12 mouse cellular contexts compared by ENCODE assay signal in the genomic region with DNA sequence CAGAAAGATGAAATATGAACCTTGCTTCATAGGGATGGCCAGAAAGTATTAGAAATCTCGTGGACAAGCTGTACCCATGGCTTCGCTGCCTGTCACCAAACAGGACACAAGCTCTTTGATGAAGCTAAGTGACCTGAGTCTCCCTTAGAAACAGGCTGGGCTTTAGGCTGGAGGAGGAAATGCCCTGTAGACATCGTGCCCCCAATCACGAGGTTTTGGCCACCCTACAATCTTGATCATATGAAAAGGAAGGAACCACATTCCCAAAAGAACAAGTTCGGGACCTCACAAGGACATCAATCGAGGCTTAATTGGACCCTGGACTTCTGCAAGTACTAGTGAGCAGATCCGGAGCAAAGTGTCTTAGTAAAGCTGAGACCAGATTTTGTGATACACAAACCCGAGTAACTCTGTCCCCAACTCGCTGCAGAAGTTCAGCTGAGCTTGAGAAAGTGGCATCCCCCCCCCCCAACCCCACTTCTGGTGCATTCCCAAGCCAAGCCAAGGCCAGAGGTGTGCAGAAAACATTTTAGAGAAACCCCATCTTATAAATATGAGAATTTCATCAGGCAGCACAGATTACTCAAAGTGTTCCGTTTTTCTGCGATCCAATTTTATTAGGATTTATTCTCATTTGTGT. TPM values are rescaled to one million over a fixed set of nuclear protein-coding genes. Genes with fewer than 3 reads are reported as not detected.
A peak's percentile ranks its signal among the peaks of the same experiment; 100 is the strongest.
DNase-seq lines count a peak whose midpoint lies in the region; ATAC-seq lines count a peak whose summit lies in the region.
"Had no signal": no experiment of that assay in that cellular context is flagged by ENCODE, and none has a peak within 500 bp of the region (broad histone marks: within the 10 kb centered on the region; RNA-seq: fewer than 3 reads in every experiment).

No protein-coding gene starts in this region.

- H3K4me1 ChIP-seq in forebrain, embryonic 11.5 days (replicated peaks; ENCODE audit: control insufficient read depth, insufficient read depth, low read length), result peaks cover 29% of the 10 kb centered on the region
- H3K4me1 ChIP-seq in neural tube, embryonic 11.5 days (ENCODE audit: control insufficient read depth, insufficient read depth, low read length), result peaks cover 18% of the 10 kb centered on the region

- 2% methylated on average over 11 of the region's 11 CpGs for WGBS in forebrain, embryonic 11.5 days
- WGBS in neural tube, embryonic 11.5 days, result 1% methylated on average over 11 of the region's 11 CpGs

- peak overlapping the region; percentile 82 for H3K9ac ChIP-seq in forebrain, embryonic 11.5 days (ENCODE audit: low read length)
- H3K9ac ChIP-seq in neural tube, embryonic 11.5 days (ENCODE audit: low read length), result peak overlapping the region; percentile 71
- H3K9ac ChIP-seq: liver, embryonic 15.5 days had no signal

- H3K4me2 ChIP-seq in forebrain, embryonic 11.5 days (ENCODE audit: low read depth, low read length, severe bottlenecking), result peak overlapping the region; percentile 98
- peak overlapping the region; percentile 94 for H3K4me2 ChIP-seq in neural tube, embryonic 11.5 days (ENCODE audit: low read depth)
- H3K4me2 ChIP-seq: liver, embryonic 15.5 days had no signal

- no peaks in the 10 kb centered on the region for H3K27me3 ChIP-seq in forebrain, embryonic 11.5 days (ENCODE audit: control insufficient read depth, insufficient read depth, low read length)
- H3K27me3 ChIP-seq in neural tube, embryonic 11.5 days (ENCODE audit: control insufficient read depth, insufficient read depth, low read length), result peaks cover 17% of the 10 kb centered on the region; the same call in 1 of the 2 replicates

- peak overlapping the region; percentile 98 for H3K27ac ChIP-seq in forebrain, embryonic 11.5 days (ENCODE audit: low read depth, low read length)
- peak overlapping the region; percentile 89 for H3K27ac ChIP-seq in neural tube, embryonic 11.5 days (ENCODE audit: low read depth, low read length)
- H3K27ac ChIP-seq: liver, embryonic 15.5 days had no signal

- no peak for ATAC-seq in forebrain, embryonic 11.5 days (replicated peaks; ENCODE audit: low FRiP score)
- ATAC-seq in neural tube, embryonic 11.5 days (ENCODE audit: insufficient read depth, low FRiP score, low TSS enrichment), result no peak
- no peak for ATAC-seq in activated CD4-positive, CD25-positive, alpha-beta regulatory T cell, adult 4 months

- peak overlapping the region; percentile 95 for H3K4me3 ChIP-seq in forebrain, embryonic 11.5 days (ENCODE audit: low read depth, low read length)
- peak overlapping the region; percentile 95 for H3K4me3 ChIP-seq in neural tube, embryonic 11.5 days (ENCODE audit: low read depth, low read length)
- H3K4me3 ChIP-seq: erythroblast, embryonic 14.5 days; liver, embryonic 15.5 days had no signal

- H3K36me3 ChIP-seq in forebrain, embryonic 11.5 days (ENCODE audit: control insufficient read depth, insufficient read depth, low read length), result no peaks in the 10 kb centered on the region
- H3K36me3 ChIP-seq in neural tube, embryonic 11.5 days (ENCODE audit: control insufficient read depth, insufficient read depth, low read length), result no peaks in the 10 kb centered on the region
- H3K36me3 ChIP-seq: liver, embryonic 15.5 days had no signal

- no peaks in the 10 kb centered on the region for H3K9me3 ChIP-seq in forebrain, embryonic 11.5 days (ENCODE audit: control insufficient read depth, low read length)
- H3K9me3 ChIP-seq in neural tube, embryonic 11.5 days (ENCODE audit: control insufficient read depth, low read length), result no peaks in the 10 kb centered on the region
- H3K9me3 ChIP-seq: liver, embryonic 15.5 days had no signal

- DNase-seq in kidney, adult 9 months, result peak; percentile 13
- no peak for DNase-seq in kidney, postnatal 25 days
- no peak for DNase-seq in forebrain, embryonic 11.5 days (ENCODE audit: low spot score)
- DNase-seq in kidney, postnatal 14 days, result peak; percentile 1
- peak; percentile 31 for DNase-seq in neural tube, embryonic 11.5 days (ENCODE audit: low spot score)
- no peak for DNase-seq in frontal cortex, postnatal 14 days (ENCODE audit: low spot score in 2 of 2)
- no peak for DNase-seq in urinary bladder, postnatal 10 days (ENCODE audit: low spot score)
- DNase-seq: heart, adult 18-20 months had no signal

RNA-seq across cellular contexts. Expression of gene Pou3f3, which starts 10.1 kb away (rescaled TPM):
- polyA plus RNA-seq in forebrain, embryonic 11.5 days (2014; fragmentation: Nextera tagmentation; extraction: Ambion mirVana), result 28.5 and 29.3 TPM in 2 replicates
- 11.4 and 11.9 TPM in 2 replicates for polyA plus RNA-seq in neural tube, embryonic 11.5 days (2014; fragmentation: Nextera tagmentation; extraction: Ambion mirVana)
- polyA plus RNA-seq in activated CD4-positive, CD25-positive, alpha-beta regulatory T cell, adult 4 months (2017; shearing (Covaris generic)), result under 1 TPM in 1 of 2 experiments, not detected in 1; 0.05 TPM
- polyA plus RNA-seq: erythroblast, embryonic 14.5 days; large intestine, adult 2 months had no signal

Comparison
In these comparisons a context has a peak if more than half of its experiments do, and no peak if none do; other contexts are left out.
1. DNase-seq: peak in kidney, adult 9 months (single experiment), kidney, postnatal 14 days (single experiment) and neural tube, embryonic 11.5 days (single experiment); none in kidney, postnatal 25 days (0 of 2), forebrain, embryonic 11.5 days (single experiment), frontal cortex, postnatal 14 days (0 of 2) and urinary bladder, postnatal 10 days (single experiment).
2. RNA of gene Pou3f3, which starts 10.1 kb away (polyA plus RNA-seq): 28.5 to 29.3 TPM in forebrain, embryonic 11.5 days and 11.4 to 11.9 TPM in neural tube, embryonic 11.5 days; 0.05 TPM in activated CD4-positive, CD25-positive, alpha-beta regulatory T cell, adult 4 months; every median in the first group is over 10 times any median in the second.